Mouse (Mus musculus) adrenal gland (tissue): ENCODE data around the gene Alkbh1.
"Not testable (repeated sequence)": the region's sequence is repeated elsewhere in the genome, so short reads cannot be mapped to it uniquely, and the experiment has no call there.

ENCODE experiments used
- intact Hi-C: fragments of 180-260 bp; cut with DNase I; formaldehyde crosslinking; loops from one replicate; pipeline ENCODE4 v1.15.1; 2025
- long read RNA-seq, 2 experiments: library from polyadenylated mRNA; unstranded; transcript quantifications; one replicate each; pipeline ENCODE4 v2.0.0; 2020; ENCODE audit warnings: borderline replicate concordance in 1 of 2; ENCODE audit not compliant: insufficient replicate concordance in 1 of 2

Gene Alkbh1
- long read RNA-seq, experiment 1, transcript Alkbh1-212 (1 exons, 408 nt), result major isoform, 5 of 18 reads
- long read RNA-seq, experiment 1, transcript Alkbh1-209 (6 exons, 3,857 nt), result major isoform, 5 of 18 reads
- long read RNA-seq, experiment 1, partial matches to known transcripts, result 3 of 18 reads
- long read RNA-seq, experiment 1, other reads (novel, unspliced or antisense), result 2 of 18 reads
- long read RNA-seq, experiment 2, transcript Alkbh1-212 (1 exons, 408 nt), result major isoform, 9 of 18 reads
- long read RNA-seq, experiment 2, partial matches to known transcripts, result 0 of 18 reads
- long read RNA-seq, experiment 2, other reads (novel, unspliced or antisense), result 3 of 18 reads

DNA sequence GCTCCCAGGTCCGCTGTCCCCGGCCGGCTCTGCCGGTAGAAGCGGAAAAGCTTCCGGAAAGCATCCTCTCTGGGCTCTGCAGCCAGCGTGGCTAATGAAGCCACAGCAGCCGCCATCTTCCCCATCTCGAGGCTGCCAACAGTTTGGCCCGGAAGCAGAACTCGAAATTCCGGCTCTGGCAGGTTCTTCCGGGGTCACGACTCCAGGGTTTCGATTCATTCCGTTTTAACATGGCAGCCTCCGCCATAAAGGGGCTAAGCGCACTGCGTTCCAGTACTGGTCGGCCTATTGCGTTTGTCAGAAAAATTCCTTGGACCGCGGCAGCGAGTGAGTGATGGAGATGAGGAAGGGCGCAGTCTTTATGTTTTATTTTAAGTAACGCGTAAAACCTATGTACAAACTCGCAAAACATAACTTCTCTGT, at the start of gene Alkbh1, which contains the start of gene Slirp:
Gene Alkbh1, minus strand, starts transcription at position 318 of the 423 bp plus-strand sequence.
Gene Slirp, plus strand, starts transcription at position 197 of the 423 bp plus-strand sequence.
- intact Hi-C loops, result no loop called here

DNA sequence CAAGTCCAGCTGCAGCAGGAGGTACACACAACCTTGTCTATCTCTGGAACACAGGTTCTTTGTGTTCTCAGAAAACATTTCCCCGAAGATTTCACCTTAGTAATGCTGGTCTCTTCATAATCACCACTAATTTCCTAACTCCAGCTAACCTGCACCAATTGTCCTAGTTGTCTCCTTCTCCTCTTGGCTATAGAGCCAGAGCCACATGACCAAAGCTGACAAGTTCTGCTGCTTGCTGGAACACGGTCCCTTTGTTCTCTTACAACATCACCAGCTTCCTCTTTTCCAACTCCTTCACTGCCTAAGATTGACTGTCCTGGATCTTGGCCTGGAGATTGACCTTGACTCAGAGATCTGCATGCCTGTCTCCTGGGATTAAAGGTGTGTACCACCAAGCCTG, 44.9 kb upstream of the Alkbh1 start:
- intact Hi-C loops, result not testable (repeated sequence)

- intact Hi-C loops, result loop anchor here (5.0 kb wide), 1 partner anchor 305 kb away; no protein-coding TSS in a partner anchor
These were observed 38.7 kb upstream of the Alkbh1 start for GRCm38 (mm10) chr12:87482482-87482881.

GRCm38 (mm10) chr12:87474756-87475155, 30.9 kb upstream of the Alkbh1 start:
- intact Hi-C loops, result loop anchor here (10.0 kb wide), 1 partner anchor 890 kb away; the partner anchor contains the start of gene Adck1

DNA sequence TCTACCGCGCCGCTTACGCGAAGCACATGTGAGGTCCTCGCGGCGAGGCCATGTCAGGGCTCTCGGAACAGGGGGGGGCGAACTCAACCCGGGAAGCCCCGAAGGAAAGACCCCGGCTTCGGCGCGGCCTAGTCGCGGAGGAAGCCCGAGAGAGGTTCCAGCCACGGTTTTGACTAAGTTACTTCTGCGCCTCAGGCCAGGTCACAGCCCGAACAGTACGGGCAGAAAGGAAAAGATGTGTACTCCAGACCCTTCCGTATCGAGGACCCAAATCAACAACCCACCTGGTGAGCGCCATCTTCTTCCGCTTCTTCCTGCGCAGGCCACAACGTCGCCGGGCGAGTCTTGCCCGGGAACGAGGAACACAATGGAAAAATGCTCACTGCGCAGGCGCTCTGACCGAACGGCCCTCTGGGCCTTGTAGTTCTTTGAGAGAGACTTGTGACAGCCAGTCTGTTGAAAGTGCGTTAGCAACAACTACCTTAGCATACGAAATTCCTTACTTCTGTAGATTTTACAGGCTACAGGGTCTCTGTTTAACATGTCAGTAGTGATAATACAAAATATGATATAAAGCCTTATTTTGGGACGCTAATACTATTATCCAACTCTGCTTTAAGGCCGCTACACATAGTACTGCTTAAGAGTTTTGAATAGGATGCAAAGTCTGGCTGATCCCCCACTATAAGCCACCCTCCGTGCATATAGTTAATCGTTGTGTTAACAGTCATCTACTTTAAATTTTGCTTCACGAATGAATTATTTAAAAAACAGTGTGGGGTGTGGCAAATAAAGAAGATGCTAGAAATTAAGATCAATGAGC, 28.4 kb upstream of the Alkbh1 start, which contains the start of gene Snw1:
Gene Snw1, minus strand, starts transcription at position 311 of the 823 bp plus-strand sequence.
- intact Hi-C loops, result loop anchor here (10.0 kb wide), 1 partner anchor 893 kb away; the partner anchor contains the start of gene Adck1

- intact Hi-C loops, result loop anchor here (10.0 kb wide), 1 partner anchor 893 kb away; the partner anchor contains the start of gene Adck1
These were observed 27.7 kb upstream of the Alkbh1 start for GRCm38 (mm10) chr12:87471421-87471963.

DNA sequence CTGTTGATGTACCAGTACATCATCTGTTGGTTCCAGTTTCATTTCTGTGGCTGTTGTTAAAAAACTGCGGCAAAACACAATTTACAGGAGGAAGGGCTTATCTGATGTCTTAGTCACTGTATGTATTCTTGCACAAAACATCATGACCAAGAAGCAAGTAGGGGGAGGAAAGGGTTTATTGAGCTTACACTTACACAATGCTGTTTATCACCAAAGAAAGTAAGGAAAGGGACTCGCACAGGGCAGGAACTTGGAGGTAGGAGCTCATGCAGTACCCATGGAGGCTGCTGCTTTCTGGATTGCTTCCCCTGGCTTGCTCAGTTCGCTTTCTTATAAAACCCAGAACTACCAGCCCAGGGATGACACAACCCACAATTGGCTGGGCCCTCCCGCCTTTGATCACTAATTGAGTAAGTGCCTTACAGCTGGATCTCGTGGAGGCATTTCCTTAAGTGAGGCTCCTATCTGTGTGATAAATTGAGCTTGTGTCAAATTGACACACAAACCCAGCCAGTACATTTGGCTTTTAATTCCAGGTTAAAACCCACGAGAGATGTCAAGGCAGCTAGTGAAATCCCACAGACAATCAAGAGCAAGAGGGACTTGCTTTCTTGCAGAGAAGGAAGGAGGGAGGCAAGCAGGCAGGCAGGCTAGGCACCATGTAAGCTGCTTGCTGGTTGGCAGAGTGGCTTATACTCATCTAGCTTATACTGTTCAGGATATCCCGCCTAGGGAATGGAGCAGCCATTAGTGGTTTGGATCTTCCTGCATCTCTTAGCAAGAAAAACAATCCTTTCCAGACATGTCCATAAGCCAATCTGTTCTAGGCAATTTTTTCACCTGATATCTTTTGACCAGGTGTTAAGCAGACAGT, 26.7 kb upstream of the Alkbh1 start:
- intact Hi-C loops, result loop anchor here (10.0 kb wide), 1 partner anchor 894 kb away; the partner anchor contains the start of gene Adck1

DNA sequence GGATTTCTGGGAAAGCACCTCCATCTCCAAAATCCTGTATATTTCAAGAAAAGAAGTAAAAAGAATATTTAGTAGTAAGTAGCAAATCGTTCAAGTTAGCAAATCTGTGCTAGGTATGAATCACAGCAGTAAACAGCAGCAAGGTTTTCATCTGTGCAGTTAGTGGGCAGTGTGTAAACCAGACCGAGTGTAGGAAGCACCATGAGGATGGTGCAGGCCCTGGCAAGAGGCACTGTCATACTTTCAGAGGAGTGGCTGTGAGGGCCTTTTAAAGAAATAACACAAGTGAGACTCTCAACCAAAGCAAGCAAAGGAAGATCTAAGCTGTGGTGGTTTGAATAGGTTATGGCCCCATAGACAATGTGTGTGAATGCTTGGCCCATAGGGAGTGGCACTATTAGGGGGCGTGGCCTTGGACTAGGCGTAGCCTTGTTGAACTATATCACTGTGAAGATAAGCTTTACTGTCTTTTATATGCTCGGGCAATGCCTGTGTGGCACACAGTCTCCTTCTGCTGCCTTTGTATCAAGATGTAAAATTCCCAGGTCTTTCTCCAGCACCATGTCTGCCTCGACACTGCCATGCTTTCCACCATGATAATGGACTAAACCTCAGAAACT, 21.0 kb upstream of the Alkbh1 start:
- intact Hi-C loops, result no loop called here

DNA sequence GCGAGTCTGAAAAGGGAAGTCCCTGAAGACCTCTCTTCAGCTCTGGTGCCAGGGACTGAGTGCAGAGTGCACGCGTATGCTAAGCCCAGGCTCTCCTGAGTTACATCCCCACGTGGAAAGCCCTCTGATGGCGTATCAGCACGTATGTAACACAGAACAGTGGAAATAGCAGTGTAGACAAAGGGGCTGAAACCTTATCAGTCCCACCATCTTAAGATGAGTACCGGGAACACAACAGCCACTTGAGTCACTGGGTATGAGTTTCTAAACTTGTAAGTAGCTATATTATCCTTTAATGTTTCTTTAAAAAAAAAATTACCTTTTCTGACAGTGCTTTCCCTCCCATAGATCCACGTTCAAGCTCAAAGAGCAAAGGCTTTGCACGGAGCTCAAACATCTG, 5.6 kb upstream of the Alkbh1 start:
- intact Hi-C loops, result no loop called here

- intact Hi-C loops, result no loop called here
These were observed 394 bp upstream of the Alkbh1 start for GRCm38 (mm10) chr12:87444211-87444610.

DNA sequence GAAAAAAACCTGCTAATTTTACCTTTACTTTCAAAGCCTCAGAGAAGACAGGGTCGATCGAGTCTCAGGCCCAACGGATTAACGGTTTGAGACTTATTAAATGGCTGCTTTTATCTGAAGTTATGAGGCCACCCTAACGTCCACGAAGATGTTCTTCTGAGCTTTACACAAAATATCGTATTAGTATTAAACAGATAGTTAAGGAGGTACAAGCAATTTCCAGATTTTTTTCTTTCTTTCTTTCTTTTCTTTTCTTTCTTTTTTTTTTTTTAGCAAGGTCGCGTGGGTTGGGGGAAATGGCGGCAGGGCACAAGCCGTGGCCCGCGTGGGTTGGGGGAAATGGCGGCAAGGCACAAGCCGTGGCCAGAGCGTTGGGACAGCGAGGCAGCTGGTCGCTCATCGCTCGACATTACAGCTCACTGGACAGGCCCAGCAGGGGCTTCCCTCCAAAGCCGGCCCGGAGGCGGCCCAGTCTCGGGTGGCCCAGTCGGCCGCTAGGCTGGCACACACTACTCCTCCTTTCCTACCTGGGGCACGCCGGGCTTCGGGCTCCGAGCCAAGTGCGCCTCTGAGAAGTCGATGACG, 610 bp downstream of the Alkbh1 start:
- intact Hi-C loops, result no loop called here

- intact Hi-C loops, result no loop called here
These were observed 1.4 kb downstream of the Alkbh1 start for GRCm38 (mm10) chr12:87442177-87443114.

DNA sequence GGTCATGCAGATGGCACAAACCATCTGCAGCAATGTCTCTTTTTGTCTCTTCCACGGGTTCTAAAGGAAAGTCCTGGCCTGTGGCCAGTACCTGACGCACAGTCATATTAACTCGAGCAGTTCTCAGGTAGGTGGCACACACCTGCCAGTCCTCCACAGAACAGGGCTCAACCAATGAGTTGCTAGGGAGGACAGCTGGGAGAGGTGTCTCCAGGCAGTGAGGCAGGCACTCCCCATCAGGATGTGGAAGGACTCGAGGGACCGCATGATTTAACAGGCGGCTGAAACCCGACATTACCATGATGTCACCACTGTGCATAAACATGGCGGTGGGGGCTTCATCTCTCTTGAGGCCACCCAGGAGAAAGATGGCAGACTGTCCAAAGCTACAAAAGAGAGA, 14.9 kb downstream of the Alkbh1 start:
- intact Hi-C loops, result no loop called here

- intact Hi-C loops, result no loop called here
These were observed 15.5 kb downstream of the Alkbh1 start for GRCm38 (mm10) chr12:87428295-87428694.

DNA sequence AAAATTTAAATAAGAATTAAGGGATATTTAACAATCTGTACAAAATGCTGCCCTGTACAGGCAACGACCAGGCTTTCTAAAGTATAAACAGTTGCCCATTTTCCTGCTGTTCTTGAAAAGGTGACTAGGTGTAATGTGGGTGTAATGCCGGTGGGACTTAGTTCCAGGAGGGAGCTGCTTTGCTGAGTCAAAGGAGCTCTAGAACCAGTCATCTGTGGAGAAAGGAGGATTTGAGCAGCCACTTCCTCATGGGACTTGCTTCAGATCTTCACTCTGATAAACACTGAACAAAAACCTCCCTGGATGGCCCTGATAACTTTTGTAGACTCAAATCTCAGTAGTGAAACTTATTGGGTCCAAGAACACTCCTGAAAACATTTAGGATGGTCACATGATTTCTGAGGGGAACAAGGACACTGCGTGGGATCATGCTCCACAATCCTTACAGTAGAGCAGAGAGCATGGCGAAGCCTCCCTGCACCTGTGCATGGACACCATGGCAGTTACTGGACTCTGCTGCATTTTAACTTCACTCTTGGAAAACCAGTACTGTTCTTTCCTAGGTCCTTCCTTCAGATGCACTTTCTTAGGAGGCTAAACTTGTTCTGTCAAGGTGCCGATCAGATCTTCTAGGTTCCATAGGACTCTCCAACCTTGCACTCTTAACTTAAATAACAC, 17.3 kb downstream of the Alkbh1 start:
- intact Hi-C loops, result no loop called here

- intact Hi-C loops, result loop anchor here (5.0 kb wide), 1 partner anchor 157 kb away; the partner anchor contains the start of genes Ahsa1 and Vipas39
These were observed 19.3 kb downstream of the Alkbh1 start for GRCm38 (mm10) chr12:87424516-87424915.

DNA sequence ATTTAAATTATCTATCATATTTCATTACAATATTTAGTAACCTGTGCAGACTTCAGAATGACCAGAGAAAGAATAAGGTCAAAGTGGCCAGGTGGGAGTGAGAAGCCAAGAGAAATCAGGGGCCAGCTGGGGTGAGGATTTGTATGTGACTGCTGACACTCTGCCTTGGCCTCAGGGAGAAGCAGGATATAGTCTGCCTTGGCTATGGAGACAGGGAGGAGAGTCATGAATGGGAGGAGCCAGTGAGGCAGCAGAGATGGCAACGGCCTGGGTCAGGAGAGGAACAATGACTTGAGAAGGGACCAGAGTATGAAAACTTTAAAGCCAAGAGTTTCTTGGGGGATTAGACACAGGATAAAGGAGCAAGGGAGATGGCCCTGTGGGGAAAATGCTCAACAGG, 20.1 kb downstream of the Alkbh1 start:
- intact Hi-C loops, result loop anchor here (5.0 kb wide), 1 partner anchor 156 kb away; the partner anchor contains the start of genes Ahsa1 and Vipas39
